15 mouse cellular contexts compared by ENCODE assay signal in genomic region chr4:62729191-62729590, GRCm38 (mm10).
A peak's percentile ranks its signal among the peaks of the same experiment; 100 is the strongest.
DNase-seq lines count a peak whose midpoint lies in the region.
"Had no signal": no experiment of that assay in that cellular context is flagged by ENCODE, and none has a peak within 500 bp of the region (broad histone marks: within the 10 kb centered on the region; RNA-seq: fewer than 3 reads in every experiment).

No protein-coding gene starts in this region.

- peak; percentile 92 for DNase-seq in heart, adult 11 months
- DNase-seq in heart, adult 8-10 months (ENCODE audit: low spot score) = no peak
- peak; percentile 47 for DNase-seq in lung, postnatal 36 days
- no peak for DNase-seq in lung, postnatal 10 days
- DNase-seq in fibroblast of lung, adult 2 months (ENCODE audit: low read depth) = peak; percentile 74
- no peak for DNase-seq in spleen, adult 18-20 months
- DNase-seq in thymus, adult 18-20 months = no peak
- no peak for DNase-seq in left cerebral cortex, adult 8-10 months (ENCODE audit: low spot score in 2 of 2)
- DNase-seq: adrenal gland, adult 2 months; cerebellum, adult 9-10 months; gastrocnemius, postnatal 25 days; kidney, adult 9 months; kidney, postnatal 4 days; lung, adult 2 months; thymus, postnatal 25 days had no signal

Comparison
In these comparisons a context has a peak if more than half of its experiments do, and no peak if none do; other contexts are left out.
1. DNase-seq: peak in heart, adult 11 months (single experiment), lung, postnatal 36 days (single experiment) and fibroblast of lung, adult 2 months (single experiment); none in heart, adult 8-10 months (single experiment), lung, postnatal 10 days (single experiment), spleen, adult 18-20 months (0 of 2), thymus, adult 18-20 months (0 of 2) and left cerebral cortex, adult 8-10 months (0 of 2).